Mouse (Mus musculus) myocyte (in vitro differentiated cells): ENCODE measurements at regions not wholly inside any gene's neighbourhood (a gene's known extent, or its start where the extent isn't known, plus 50 kb on each side); places are given as distances from the start of the nearest gene placed in this dataset.

Experiments used
- H3K27me3 ChIP-seq: one replicate; pipeline ENCODE4 v1.6.1; 2011; ENCODE audit not compliant: control insufficient read depth, insufficient read depth, insufficient read length
- H3K36me3 ChIP-seq: one replicate; pipeline ENCODE4 v1.6.1; 2011; ENCODE audit not compliant: control insufficient read depth, insufficient read depth
- H3K4me2 ChIP-seq: one replicate; pipeline ENCODE4 v1.6.1; 2011; ENCODE audit warnings: low read depth, control low read depth
- H3K4me3 ChIP-seq: one replicate; pipeline ENCODE4 v1.5.1; 2011; ENCODE audit warnings: mild to moderate bottlenecking, control low read depth, moderate library complexity
- H3K79me2 ChIP-seq: one replicate; pipeline ENCODE4 v1.6.1; 2011; ENCODE audit not compliant: control insufficient read depth, insufficient read depth
- H3ac ChIP-seq: one replicate; pipeline ENCODE4 v1.6.1; 2011; ENCODE audit not compliant: control insufficient read depth, insufficient read length
- CEBPB ChIP-seq: IDR thresholded peaks from 2 replicates; pipeline ENCODE4 v1.6.1; 2011; ENCODE audit warnings: mild to moderate bottlenecking, moderate library complexity; ENCODE audit not compliant: poor library complexity, insufficient read depth, severe bottlenecking
- E2F4 ChIP-seq: IDR thresholded peaks from one replicate; pipeline ENCODE4 v1.6.1; 2011; ENCODE audit warnings: mild to moderate bottlenecking, control low read depth, moderate library complexity; ENCODE audit not compliant: insufficient read depth
- MAX ChIP-seq: IDR thresholded peaks from one replicate; pipeline ENCODE4 v1.6.1; 2011; ENCODE audit warnings: low read depth, mild to moderate bottlenecking, control low read depth
- MYOD1 ChIP-seq, 3 experiments: IDR thresholded peaks; one replicate each; pipeline ENCODE4 v1.6.1; 2011; ENCODE audit warnings: control low read depth in 2 of 3, low read depth in 2 of 3, mild to moderate bottlenecking in 2 of 3, moderate library complexity in 1 of 3; ENCODE audit not compliant: insufficient read length in 2 of 3, control insufficient read depth in 1 of 3
- MYOG ChIP-seq, 3 experiments: IDR thresholded peaks; one replicate each; pipeline ENCODE4 v1.6.1; 2011; ENCODE audit warnings: control low read depth in 2 of 3, low read depth in 2 of 3, mild to moderate bottlenecking in 2 of 3; ENCODE audit not compliant: insufficient read length in 2 of 3, control insufficient read depth in 1 of 3, insufficient read depth in 1 of 3
- POLR2A ChIP-seq: IDR thresholded peaks from one replicate; pipeline ENCODE4 v1.6.1; 2011; ENCODE audit warnings: low read depth, mild to moderate bottlenecking, control low read depth, moderate library complexity; ENCODE audit not compliant: insufficient read length
- POLR2AphosphoS2 ChIP-seq: IDR thresholded peaks from one replicate; pipeline ENCODE4 v1.6.1; 2011; ENCODE audit warnings: low read depth, control low read depth; ENCODE audit not compliant: insufficient read length
- REST ChIP-seq: IDR thresholded peaks from one replicate; pipeline ENCODE4 v1.6.1; 2011; ENCODE audit warnings: mild to moderate bottlenecking, control low read depth, moderate library complexity; ENCODE audit not compliant: insufficient read depth, insufficient read length
- SRF ChIP-seq: IDR thresholded peaks from one replicate; pipeline ENCODE4 v1.6.1; 2011; ENCODE audit warnings: low read depth; ENCODE audit not compliant: control insufficient read depth, insufficient read length
- TCF12 ChIP-seq: IDR thresholded peaks from one replicate; pipeline ENCODE4 v1.6.1; 2011; ENCODE audit warnings: mild to moderate bottlenecking, control low read depth; ENCODE audit not compliant: poor library complexity, insufficient read depth, severe bottlenecking
- TCF3 ChIP-seq: IDR thresholded peaks from one replicate; pipeline ENCODE4 v1.6.1; 2011; ENCODE audit warnings: low read depth, control low read depth; ENCODE audit not compliant: insufficient read length
- USF1 ChIP-seq: IDR thresholded peaks from one replicate; pipeline ENCODE4 v1.6.1; 2011; ENCODE audit warnings: low read depth, mild to moderate bottlenecking, control low read depth, moderate library complexity

GRCm38 (mm10) chr9:43387397-43387796, 76.7 kb downstream of the Trim29 start:
- Histone ChIP-seq H3K36me3 (no peaks in the 10 kb centered on the region), H3K79me2 (no peaks in the 10 kb centered on the region), H3ac (no peak overlapping the region), H3K4me3 (no peak overlapping the region), H3K27me3 (peaks cover 49% of the 10 kb centered on the region), H3K4me2 (no peak overlapping the region)
- no peak for TF ChIP-seq MAX
- no peak for TF ChIP-seq MYOD1 (IDR thresholded peaks at IDR 0.05; ENCODE audit: control insufficient read depth in 1 of 3, insufficient read length in 2 of 3, low read depth in 2 of 3)
- no peak for TF ChIP-seq MYOG (IDR thresholded peaks at IDR 0.05; ENCODE audit: control insufficient read depth in 1 of 3, insufficient read depth in 1 of 3, insufficient read length in 2 of 3, low read depth in 2 of 3)
- TF ChIP-seq TCF3 = no peak
- TF ChIP-seq CEBPB = no peak
- TF ChIP-seq E2F4 = no peak
- TF ChIP-seq REST = no peak
- no peak for TF ChIP-seq USF1
- no peak for TF ChIP-seq POLR2A
- no peak for TF ChIP-seq POLR2AphosphoS2
- no peak for TF ChIP-seq TCF12
- TF ChIP-seq SRF = no peak

GRCm38 (mm10) chr9:43389491-43390083, 78.9 kb downstream of the Trim29 start:
- TF ChIP-seq SRF (no peak), E2F4 (no peak), MYOG (IDR thresholded peaks at IDR 0.05; ENCODE audit: control insufficient read depth in 1 of 3, insufficient read depth in 1 of 3, insufficient read length in 2 of 3, low read depth in 2 of 3) (no peak), MYOD1 (IDR thresholded peaks at IDR 0.05; ENCODE audit: control insufficient read depth in 1 of 3, insufficient read length in 2 of 3, low read depth in 2 of 3) (no peak), POLR2AphosphoS2 (no peak), REST (no peak), POLR2A (no peak), CEBPB (no peak)
- H3ac ChIP-seq = no peak overlapping the region

GRCm38 (mm10) chr9:43392467-43393064, 81.9 kb downstream of the Trim29 start:
- Histone ChIP-seq H3K4me3 (no peak overlapping the region), H3K4me2 (no peak overlapping the region), H3K27me3 (peaks cover 32% of the 10 kb centered on the region), H3K79me2 (no peaks in the 10 kb centered on the region), H3ac (no peak overlapping the region), H3K36me3 (no peaks in the 10 kb centered on the region)
- TF ChIP-seq E2F4 (no peak), TCF12 (no peak), MAX (no peak), USF1 (no peak), CEBPB (no peak), POLR2A (no peak), REST (no peak), MYOG (IDR thresholded peaks at IDR 0.05; ENCODE audit: control insufficient read depth in 1 of 3, insufficient read depth in 1 of 3, insufficient read length in 2 of 3, low read depth in 2 of 3) (no peak), MYOD1 (IDR thresholded peaks at IDR 0.05; ENCODE audit: control insufficient read depth in 1 of 3, insufficient read length in 2 of 3, low read depth in 2 of 3) (no peak), TCF3 (no peak), SRF (no peak), POLR2AphosphoS2 (no peak)

More at GRCm38 (mm10) chr9:43389491-43390083, 78.9 kb downstream of the Trim29 start:
- no peak overlapping the region for H3K4me2 ChIP-seq
- no peaks in the 10 kb centered on the region for H3K79me2 ChIP-seq
- H3K27me3 ChIP-seq = peaks cover 37% of the 10 kb centered on the region
- H3K36me3 ChIP-seq = no peaks in the 10 kb centered on the region
- H3K4me3 ChIP-seq = no peak overlapping the region

GRCm38 (mm10) chr9:43394204-43394603, 83.6 kb downstream of the Trim29 start:
- no peaks in the 10 kb centered on the region for H3K79me2 ChIP-seq
- TF ChIP-seq USF1 = no peak
- no peak for TF ChIP-seq REST
- no peak for TF ChIP-seq MAX
- TF ChIP-seq SRF = no peak
- TF ChIP-seq POLR2A = no peak
- no peak for TF ChIP-seq E2F4
- no peak for TF ChIP-seq TCF12
- no peak for TF ChIP-seq TCF3
- H3K4me3 ChIP-seq = no peak overlapping the region
- H3K4me2 ChIP-seq = no peak overlapping the region
- H3K27me3 ChIP-seq = peaks cover 17% of the 10 kb centered on the region
- no peaks in the 10 kb centered on the region for H3K36me3 ChIP-seq
- no peak overlapping the region for H3ac ChIP-seq

GRCm38 (mm10) chr9:43395209-43395608, 84.6 kb downstream of the Trim29 start:
- no peak for TF ChIP-seq MYOD1 (IDR thresholded peaks at IDR 0.05; ENCODE audit: control insufficient read depth in 1 of 3, insufficient read length in 2 of 3, low read depth in 2 of 3)
- no peak for TF ChIP-seq USF1
- no peak for TF ChIP-seq REST
- no peak for TF ChIP-seq POLR2A
- no peak for TF ChIP-seq E2F4
- TF ChIP-seq TCF3 = no peak
- no peak for TF ChIP-seq MAX
- TF ChIP-seq MYOG (IDR thresholded peaks at IDR 0.05; ENCODE audit: control insufficient read depth in 1 of 3, insufficient read depth in 1 of 3, insufficient read length in 2 of 3, low read depth in 2 of 3) = no peak
- TF ChIP-seq TCF12 = no peak
- TF ChIP-seq SRF = no peak
- TF ChIP-seq POLR2AphosphoS2 = no peak
- no peak for TF ChIP-seq CEBPB
- Histone ChIP-seq H3K79me2 (no peaks in the 10 kb centered on the region), H3K4me3 (no peak overlapping the region), H3K4me2 (no peak overlapping the region), H3K36me3 (no peaks in the 10 kb centered on the region), H3K27me3 (peaks cover 7% of the 10 kb centered on the region), H3ac (no peak overlapping the region)
